Mouse (Mus musculus) MEL-GATA-1-ER (cell line): ENCODE data around the gene Slc39a8.

Experiments
- DNase-seq: peaks from one replicate; pipeline ENCODE4 v3.0.0-alpha.2; 2012; ENCODE audit warnings: low read depth; ENCODE audit errors: extremely low read depth

The Slc39a8 gene

DNA sequence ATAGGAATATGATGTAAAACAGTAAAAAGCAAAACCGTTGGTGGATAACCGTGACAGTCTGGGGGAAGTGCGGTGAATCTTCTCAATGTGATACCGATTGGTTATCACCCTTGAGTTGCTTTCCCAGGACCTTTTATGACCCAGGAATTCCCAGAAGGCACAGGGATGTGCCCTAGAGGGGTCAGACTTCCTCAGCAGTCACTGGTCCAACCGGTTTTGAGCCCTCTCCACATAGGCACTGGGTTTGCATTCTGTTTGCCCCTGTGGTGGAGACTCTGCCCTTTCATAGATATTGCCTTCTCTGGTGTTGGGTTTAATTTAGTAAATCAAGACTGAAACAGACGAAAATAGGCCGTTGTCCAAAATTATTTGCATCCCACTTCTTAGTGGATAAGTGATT, 20.8 kb downstream of the Slc39a8 start:
- no peak for DNase-seq

- DNase-seq, result no peak
Observed at GRCm38 (mm10) chr3:135851607-135852006, 26.5 kb downstream of the Slc39a8 start.

- no peak for DNase-seq
Observed at GRCm38 (mm10) chr3:135853604-135854297, 28.7 kb downstream of the Slc39a8 start.

DNA sequence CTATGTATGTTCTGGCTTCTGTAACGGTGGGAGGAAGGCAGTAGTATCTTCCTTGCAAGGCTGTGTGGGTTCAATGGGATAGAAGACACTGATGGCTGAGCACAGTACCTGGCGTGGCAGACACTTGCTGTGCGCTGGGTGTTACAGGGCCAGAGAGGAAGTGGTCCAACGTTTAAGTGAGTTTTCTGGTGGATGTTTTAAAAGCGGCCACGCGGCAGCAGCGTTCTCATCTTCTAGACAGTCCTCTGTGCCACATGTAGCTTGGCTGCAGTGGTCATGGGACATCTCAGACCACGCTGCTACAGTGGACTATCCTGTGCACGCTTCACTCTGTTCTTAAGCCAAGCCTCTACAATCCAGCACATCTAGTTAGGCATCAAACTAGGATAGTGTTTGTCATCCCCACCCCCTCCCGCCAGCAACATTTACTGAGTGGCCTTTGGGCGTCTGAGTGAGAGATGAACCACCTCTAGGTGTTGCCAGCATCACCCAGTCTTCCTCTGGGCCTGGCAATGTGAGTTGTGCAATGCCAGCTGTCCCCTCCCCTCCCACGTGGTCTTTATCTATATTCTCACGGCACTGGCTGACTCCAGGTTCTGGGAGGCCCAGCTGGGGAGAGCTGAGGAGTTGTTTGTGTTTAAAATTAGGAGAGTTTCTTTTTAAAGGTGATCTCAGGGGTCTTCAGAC, 29.4 kb downstream of the Slc39a8 start:
- DNase-seq, result no peak

GRCm38 (mm10) chr3:135854985-135855340, 29.9 kb downstream of the Slc39a8 start:
- DNase-seq, result no peak

DNA sequence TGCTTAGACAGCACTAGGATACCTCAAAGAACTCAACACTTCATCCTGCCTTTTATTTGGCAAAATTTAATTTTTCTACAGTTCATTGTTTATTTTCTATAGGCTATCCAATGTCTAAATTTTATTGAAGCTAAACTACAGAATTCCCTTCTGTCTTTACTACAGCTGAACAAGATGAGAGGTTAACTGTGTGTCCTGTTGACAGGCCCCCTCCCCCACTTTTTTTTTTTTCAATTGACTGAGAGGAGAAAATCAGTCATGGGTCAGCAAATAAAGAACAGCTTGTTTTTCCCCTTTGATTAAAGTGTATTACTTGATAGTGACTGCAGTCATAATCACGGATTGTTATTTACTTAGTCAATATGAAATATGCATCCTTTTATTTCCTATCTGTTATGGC, 31.2 kb downstream of the Slc39a8 start:
- DNase-seq, result no peak

DNA sequence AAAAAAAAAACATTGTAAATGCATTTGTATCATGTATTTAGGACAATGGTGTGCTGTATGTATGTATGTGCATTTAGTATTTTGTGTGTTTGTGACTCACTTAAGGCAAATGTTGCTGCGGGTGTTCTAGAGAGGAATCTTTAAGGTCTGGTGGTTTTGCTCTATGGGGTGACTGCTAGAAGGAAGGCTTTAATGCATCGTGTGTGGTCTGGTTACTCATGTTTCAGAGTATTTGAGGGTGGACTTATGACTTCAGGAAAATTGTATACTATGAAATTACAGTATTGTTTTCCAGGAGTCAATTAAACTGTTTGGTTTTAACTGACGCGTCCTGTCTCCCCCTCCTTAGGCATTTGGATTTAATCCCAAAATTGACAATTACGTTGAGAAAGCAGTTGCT, 32.1 kb downstream of the Slc39a8 start:
- DNase-seq, result no peak

DNA sequence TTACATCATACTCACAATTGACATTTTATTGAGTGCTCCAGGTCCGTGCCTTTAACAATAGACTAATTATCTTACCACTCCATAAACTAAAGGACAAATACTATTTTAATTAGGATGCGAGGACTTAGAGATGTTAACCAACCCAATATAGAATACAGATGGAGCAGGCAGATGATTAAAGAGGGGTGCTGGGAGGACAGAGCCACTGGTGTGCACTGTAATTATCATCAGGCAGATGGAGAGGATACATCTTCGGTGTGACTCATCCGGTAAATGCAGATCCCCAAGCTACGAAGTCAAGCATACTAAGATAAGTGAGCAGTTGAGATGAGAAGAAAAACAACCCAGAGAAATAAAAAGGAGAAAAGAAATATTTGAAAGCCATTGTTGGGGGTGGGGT, 34.4 kb downstream of the Slc39a8 start:
- DNase-seq, result no peak

GRCm38 (mm10) chr3:135862804-135863203, 37.7 kb downstream of the Slc39a8 start:
- DNase-seq, result no peak

DNA sequence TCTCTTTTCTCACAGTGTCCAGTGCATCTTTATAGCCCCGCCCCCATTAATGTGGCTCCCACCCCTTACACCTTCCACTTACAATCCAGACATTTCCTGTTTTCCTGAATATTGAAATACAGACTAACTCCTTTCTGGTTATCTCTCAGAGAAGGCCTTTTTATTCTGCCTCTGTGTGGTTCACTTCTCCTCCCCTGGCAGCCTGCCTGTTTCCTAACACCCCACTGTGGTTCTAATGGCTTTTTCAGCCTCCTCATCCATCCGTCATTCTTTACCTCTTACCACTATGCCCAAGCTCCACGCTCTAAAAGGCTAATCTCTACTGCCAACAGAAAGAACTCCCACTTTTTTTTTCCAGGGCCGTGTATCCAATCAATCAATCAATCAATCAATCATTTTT, 44.0 kb downstream of the Slc39a8 start:
- no peak for DNase-seq

GRCm38 (mm10) chr3:135872325-135872724, 47.2 kb downstream of the Slc39a8 start:
- DNase-seq, result no peak

DNA sequence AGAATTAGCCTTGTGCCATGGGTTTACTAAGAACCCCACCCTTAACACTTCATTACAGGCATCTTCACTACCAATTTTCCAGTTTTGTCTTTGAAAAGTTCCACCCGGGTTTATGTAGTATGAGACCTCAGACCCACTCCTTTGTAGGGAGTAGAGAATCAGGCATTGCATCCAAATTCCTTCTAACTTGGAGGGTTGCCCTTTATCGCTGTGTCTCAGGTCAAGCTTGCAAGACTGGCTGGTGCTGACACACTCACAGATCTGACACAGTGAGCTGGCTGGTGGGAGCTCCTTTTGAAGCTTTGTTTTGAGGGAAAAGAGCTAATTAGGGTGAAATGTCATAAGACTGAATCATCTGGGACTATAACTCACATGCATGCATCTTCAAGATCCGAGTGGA, 48.5 kb downstream of the Slc39a8 start:
- DNase-seq, result no peak

- no peak for DNase-seq
Observed at GRCm38 (mm10) chr3:135878048-135878447, 53.0 kb downstream of the Slc39a8 start.

- no peak for DNase-seq
Observed at GRCm38 (mm10) chr3:135885927-135886658, 61.0 kb downstream of the Slc39a8 start.

GRCm38 (mm10) chr3:135886659-135887027, 61.6 kb downstream of the Slc39a8 start:
- peak; percentile 36 for DNase-seq

DNA sequence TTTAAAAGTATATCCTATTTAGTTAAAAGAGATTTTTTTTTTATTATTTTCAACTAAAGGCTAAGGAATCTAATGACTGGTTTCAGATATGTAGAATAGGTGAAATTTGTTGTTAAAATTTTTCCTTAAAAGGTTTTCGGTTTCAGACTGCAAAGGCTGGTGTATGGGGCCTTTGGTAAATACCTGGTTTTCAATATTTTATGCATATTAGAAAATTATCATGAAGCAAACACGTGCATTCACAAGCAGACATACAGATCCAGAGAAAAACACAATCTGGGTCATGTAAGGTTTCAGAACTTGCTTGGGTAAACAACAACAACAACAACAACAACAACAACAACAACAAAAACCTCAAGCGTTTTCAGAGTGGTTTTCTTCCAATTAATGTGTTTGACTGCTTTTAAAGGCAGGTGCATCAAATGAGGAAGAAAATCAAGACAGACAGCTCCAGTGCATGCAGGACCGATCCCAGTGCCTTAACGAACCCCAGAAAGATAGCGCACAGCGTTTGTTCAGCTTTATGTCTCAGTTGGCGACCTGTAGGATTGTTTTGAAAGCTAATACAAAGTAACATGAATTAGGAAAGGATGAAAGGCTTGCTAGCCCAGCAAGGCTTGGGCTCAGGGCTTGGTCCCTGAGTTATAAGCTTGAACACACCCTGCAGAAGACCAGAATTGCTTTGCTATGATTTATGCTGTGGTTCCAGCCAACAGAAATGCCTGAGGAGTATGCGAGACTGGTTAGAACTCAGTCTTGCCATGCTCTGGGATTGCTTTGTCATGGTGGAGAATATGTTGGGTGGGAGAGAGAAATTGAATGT, 62.2 kb downstream of the Slc39a8 start:
- DNase-seq, result no peak

GRCm38 (mm10) chr3:135887856-135888155, 62.7 kb downstream of the Slc39a8 start:
- DNase-seq, result no peak

- DNase-seq, result no peak
Observed at GRCm38 (mm10) chr3:135889401-135889800, 64.3 kb downstream of the Slc39a8 start.

DNA sequence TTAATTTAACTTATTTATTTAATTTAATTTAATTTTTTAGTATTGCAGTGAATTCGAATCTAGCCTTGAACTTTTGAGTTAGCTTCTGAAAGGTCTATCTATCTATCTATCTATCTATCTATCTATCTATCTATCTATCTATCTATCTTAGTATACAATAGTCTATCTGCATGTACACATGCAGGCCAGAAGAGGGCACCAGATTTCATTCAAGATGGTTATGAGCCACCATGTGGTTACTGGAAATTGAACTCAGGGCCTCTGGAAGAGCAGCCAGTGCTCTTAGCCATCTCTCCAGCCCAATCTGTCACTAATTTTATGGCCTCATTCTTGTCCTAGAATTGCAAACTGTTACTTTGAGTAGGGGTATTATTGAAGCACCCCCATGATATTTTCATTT, 78.3 kb downstream of the Slc39a8 start:
- DNase-seq, result no peak

- DNase-seq, result no peak
Observed at GRCm38 (mm10) chr3:135904881-135905280, 79.8 kb downstream of the Slc39a8 start.

DNA sequence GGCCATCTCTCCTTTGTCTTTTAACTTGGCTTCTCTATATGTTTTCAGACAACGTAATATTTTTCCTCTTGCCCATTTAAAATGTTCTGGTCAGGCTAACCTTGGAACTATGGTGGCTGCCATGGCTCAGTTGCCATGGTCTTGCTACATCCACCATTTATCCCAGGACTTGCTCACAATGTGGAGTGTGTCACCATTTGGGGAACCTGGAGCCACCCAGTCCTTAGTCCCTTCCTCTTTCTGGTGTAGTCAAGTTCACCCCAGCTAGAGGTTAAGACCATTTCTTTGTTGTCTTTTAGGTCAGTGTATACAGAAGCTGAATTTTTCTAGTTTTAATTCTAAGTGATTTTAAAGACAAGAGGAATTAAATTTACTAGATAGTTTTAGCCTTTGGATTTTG, 80.7 kb downstream of the Slc39a8 start:
- DNase-seq, result no peak

- no peak for DNase-seq
Observed at GRCm38 (mm10) chr3:135907028-135907427, 81.9 kb downstream of the Slc39a8 start.
